Mouse (Mus musculus) heart, embryonic 11.5 days (tissue): ENCODE measurements around the gene Cntnap4. TPM values are rescaled to one million over a fixed set of nuclear protein-coding genes. Genes with fewer than 3 reads are reported as not detected.

Source experiments
- ATAC-seq: fragments of 200-750 bp; cut with Nextera tagmentation; replicated peaks from 2 replicates; pipeline ENCODE4 v1.8.0; 2017; ENCODE audit warnings: moderate library complexity; ENCODE audit not compliant: insufficient number of reproducible peaks, low FRiP score, low TSS enrichment
- H3K27ac ChIP-seq: fragments of 300-500 bp; sonication (generic); 2 replicates; pipeline ENCODE4 v1.5.1; 2014; ENCODE audit warnings: mild to moderate bottlenecking, low read depth, low read length
- H3K27me3 ChIP-seq: fragments of 300-500 bp; sonication (generic); 2 replicates; pipeline ENCODE4 v1.6.1; 2014; ENCODE audit warnings: mild to moderate bottlenecking, low read length, mixed read lengths; ENCODE audit not compliant: control insufficient read depth, insufficient read depth
- H3K36me3 ChIP-seq: fragments of 300-500 bp; sonication (generic); 2 replicates; pipeline ENCODE4 v1.6.1; 2014; ENCODE audit warnings: mild to moderate bottlenecking, low read length, moderate library complexity, mixed read lengths; ENCODE audit not compliant: control insufficient read depth, insufficient read depth
- H3K4me1 ChIP-seq: fragments of 300-500 bp; sonication (generic); 2 replicates; pipeline ENCODE4 v1.6.1; 2014; ENCODE audit warnings: low read length; ENCODE audit not compliant: control insufficient read depth, insufficient read depth
- H3K4me2 ChIP-seq: fragments of 300-500 bp; sonication (generic); 2 replicates; pipeline ENCODE4 v1.6.1; 2014; ENCODE audit warnings: mild to moderate bottlenecking, moderate library complexity
- H3K4me3 ChIP-seq: fragments of 300-500 bp; sonication (generic); 2 replicates; pipeline ENCODE4 v1.5.1; 2014; ENCODE audit warnings: low read depth, low read length
- H3K9ac ChIP-seq: fragments of 300-500 bp; sonication (generic); 2 replicates; pipeline ENCODE4 v1.6.1; 2014; ENCODE audit warnings: mild to moderate bottlenecking, low read depth, low read length, moderate library complexity
- H3K9me3 ChIP-seq: fragments of 300-500 bp; sonication (generic); replicated peaks from 2 replicates; pipeline ENCODE4 v1.6.1; 2016; ENCODE audit warnings: low read length; ENCODE audit not compliant: control insufficient read depth
- WGBS: fragments of 180-500 bp; shearing (Covaris S2); extraction: QIAGEN DNeasy Blood & Tissue Kit; methylation state at CpG from one replicate; pipeline ENCODE4 v1.1.7; 2014; ENCODE audit not compliant: insufficient replicate concordance; 5-methylcytosine and 5-hydroxymethylcytosine counted together
- polyA plus RNA-seq: library from polyadenylated mRNA; unstranded; fragments of >200 nt; fragmentation: Nextera tagmentation; extraction: Ambion mirVana; gene quantifications from 2 replicates; pipeline ENCODE4 v1.2.1, GENCODE M21; 2014

The Cntnap4 gene
- polyA plus RNA-seq, result 0.27 TPM in 1 of 2 replicates, not detected in the other

GRCm38 (mm10) chr8:112569471-112570141, at the start of gene Cntnap4:
Gene Cntnap4, plus strand, starts transcription at chr8:112570043.
- WGBS, result 2% methylated on average over 18 of the region's 18 CpGs
- no peak for ATAC-seq

DNA sequence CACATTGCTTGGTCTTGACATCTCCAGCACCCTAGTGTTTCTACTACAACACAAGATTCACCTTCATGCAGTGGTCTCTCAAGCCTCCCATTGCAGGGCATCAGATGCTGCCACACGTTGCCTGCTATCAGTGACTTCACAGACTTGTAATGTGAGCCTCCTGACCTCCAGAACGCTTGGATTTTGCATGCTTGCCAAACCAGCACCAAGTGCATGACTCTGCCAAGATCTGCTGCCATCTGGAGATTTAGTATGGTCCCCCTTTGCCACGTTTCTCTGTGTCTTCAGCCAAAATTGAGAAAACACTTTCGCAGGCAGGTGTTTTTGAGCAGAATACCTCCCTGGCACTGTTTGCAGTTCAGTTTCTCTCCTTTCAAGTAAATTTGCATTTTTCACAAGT, 12.5 kb upstream of the Cntnap4 start:
- no peak overlapping the region for H3K4me3 ChIP-seq
- no peak overlapping the region for H3K27ac ChIP-seq
- H3K36me3 ChIP-seq, result no peaks in the 10 kb centered on the region
- H3K9me3 ChIP-seq, result no peaks in the 10 kb centered on the region
- H3K4me2 ChIP-seq, result no peak overlapping the region
- H3K9ac ChIP-seq, result no peak overlapping the region
- no peak for ATAC-seq
- WGBS, result 40% methylated on average over 4 of the region's 4 CpGs
- no peaks in the 10 kb centered on the region for H3K27me3 ChIP-seq
- no peaks in the 10 kb centered on the region for H3K4me1 ChIP-seq

More at GRCm38 (mm10) chr8:112569471-112570141, at the start of gene Cntnap4:
- H3K4me2 ChIP-seq, result peak within 1 kb of the TSS; percentile 56
- H3K4me3 ChIP-seq, result peak within 1 kb of the TSS; percentile 19; the same call in 1 of the 2 replicates
- no peak within 1 kb of the TSS for H3K9ac ChIP-seq
- H3K36me3 ChIP-seq, result no peaks in the 10 kb centered on the region
- no peak within 1 kb of the TSS for H3K27ac ChIP-seq
- H3K27me3 ChIP-seq, result peaks cover 11% of the 10 kb centered on the region
- no peaks in the 10 kb centered on the region for H3K9me3 ChIP-seq
- no peaks in the 10 kb centered on the region for H3K4me1 ChIP-seq

GRCm38 (mm10) chr8:112570541-112570940, 698 bp downstream of the Cntnap4 start:
- peaks cover 11% of the 10 kb centered on the region for H3K27me3 ChIP-seq
- no peaks in the 10 kb centered on the region for H3K9me3 ChIP-seq
- no peak overlapping the region for H3K9ac ChIP-seq
- no peak overlapping the region for H3K4me3 ChIP-seq
- WGBS, result 15% methylated on average over 6 of the region's 6 CpGs
- no peak overlapping the region for H3K27ac ChIP-seq
- no peaks in the 10 kb centered on the region for H3K36me3 ChIP-seq
- no peak overlapping the region for H3K4me2 ChIP-seq
- ATAC-seq, result no peak
- H3K4me1 ChIP-seq, result no peaks in the 10 kb centered on the region

DNA sequence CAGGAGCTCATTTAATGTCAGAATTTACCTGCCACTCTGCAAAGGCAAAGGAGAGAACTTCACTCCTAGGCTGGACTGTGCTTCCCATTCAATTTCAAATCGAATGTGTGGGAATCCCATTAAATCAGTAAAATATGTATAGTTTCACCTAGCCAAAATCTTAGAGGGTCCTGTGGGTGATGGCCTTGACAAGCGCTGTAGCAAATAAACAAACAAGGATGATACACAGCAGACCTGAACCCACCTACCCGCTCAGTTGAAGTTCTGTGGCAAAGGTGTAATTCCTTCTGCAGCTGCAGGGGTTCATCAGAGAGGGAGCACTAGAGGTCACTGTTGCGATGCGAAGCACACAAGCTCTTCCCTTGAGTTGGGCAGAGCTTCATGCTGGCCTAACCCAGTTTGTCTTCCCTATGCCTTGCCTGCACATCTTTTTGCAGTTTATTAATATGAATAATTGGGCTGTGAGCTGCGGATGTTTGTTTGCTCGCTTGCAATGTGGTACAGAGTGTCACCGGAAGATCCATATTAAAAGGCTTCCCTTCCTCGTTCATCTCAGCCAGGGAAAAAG, 1.6 kb downstream of the Cntnap4 start:
- Histone ChIP-seq H3K36me3 (no peaks in the 10 kb centered on the region), H3K27me3 (peaks cover 11% of the 10 kb centered on the region), H3K9me3 (no peaks in the 10 kb centered on the region), H3K4me3 (no peak overlapping the region), H3K4me1 (no peaks in the 10 kb centered on the region), H3K9ac (no peak overlapping the region), H3K4me2 (no peak overlapping the region), H3K27ac (no peak overlapping the region)
- WGBS, result 20% methylated on average over 9 of the region's 9 CpGs
- no peak for ATAC-seq

GRCm38 (mm10) chr8:112581473-112581872, 11.6 kb downstream of the Cntnap4 start:
- Histone ChIP-seq H3K27ac (no peak overlapping the region), H3K4me1 (no peaks in the 10 kb centered on the region), H3K4me2 (no peak overlapping the region), H3K9me3 (no peaks in the 10 kb centered on the region), H3K27me3 (no peaks in the 10 kb centered on the region), H3K9ac (no peak overlapping the region), H3K36me3 (no peaks in the 10 kb centered on the region), H3K4me3 (no peak overlapping the region)
- ATAC-seq, result no peak
- WGBS, result 66% methylated on average over 6 of the region's 6 CpGs

- no peak overlapping the region for H3K9ac ChIP-seq
- H3K27ac ChIP-seq, result no peak overlapping the region
- ATAC-seq, result no peak
- H3K4me2 ChIP-seq, result no peak overlapping the region
- H3K27me3 ChIP-seq, result no peaks in the 10 kb centered on the region
- H3K36me3 ChIP-seq, result no peaks in the 10 kb centered on the region
- H3K4me3 ChIP-seq, result no peak overlapping the region
- WGBS, result 76% methylated on average over 2 of the region's 2 CpGs
- no peaks in the 10 kb centered on the region for H3K9me3 ChIP-seq
- no peaks in the 10 kb centered on the region for H3K4me1 ChIP-seq
These were observed 13.6 kb downstream of the Cntnap4 start for GRCm38 (mm10) chr8:112583440-112583839.

GRCm38 (mm10) chr8:112588357-112589051, 18.7 kb downstream of the Cntnap4 start:
- no peak for ATAC-seq
- Histone ChIP-seq H3K27me3 (no peaks in the 10 kb centered on the region), H3K27ac (no peak overlapping the region), H3K4me3 (no peak overlapping the region), H3K9me3 (no peaks in the 10 kb centered on the region), H3K4me2 (no peak overlapping the region), H3K9ac (no peak overlapping the region), H3K4me1 (no peaks in the 10 kb centered on the region), H3K36me3 (no peaks in the 10 kb centered on the region)
- WGBS, result 59% methylated on average over 8 of the region's 8 CpGs

DNA sequence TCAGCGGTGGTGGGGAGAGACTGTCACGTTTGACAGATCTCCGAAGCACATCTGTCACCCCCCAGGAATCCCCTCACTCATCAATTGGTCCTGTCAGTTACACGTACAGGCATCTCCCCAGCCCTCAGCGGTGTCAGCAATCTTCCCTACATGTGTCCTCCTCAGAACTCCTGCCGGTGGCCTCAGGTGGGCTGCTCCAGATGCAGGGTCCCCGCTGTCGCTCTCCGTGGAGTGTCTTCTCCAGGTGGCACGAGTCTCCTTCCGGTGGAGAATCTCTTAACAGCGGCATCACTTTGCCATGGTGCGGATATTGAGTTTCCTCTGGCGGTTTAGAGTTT, 19.2 kb downstream of the Cntnap4 start:
- 63% methylated on average over 14 of the region's 14 CpGs for WGBS
- H3K9ac ChIP-seq, result no peak overlapping the region
- H3K4me1 ChIP-seq, result no peaks in the 10 kb centered on the region
- H3K36me3 ChIP-seq, result no peaks in the 10 kb centered on the region
- H3K4me2 ChIP-seq, result no peak overlapping the region
- no peaks in the 10 kb centered on the region for H3K27me3 ChIP-seq
- no peak overlapping the region for H3K4me3 ChIP-seq
- no peaks in the 10 kb centered on the region for H3K9me3 ChIP-seq
- no peak for ATAC-seq
- H3K27ac ChIP-seq, result no peak overlapping the region
